Mouse (Mus musculus) adrenal gland, postnatal 10 days (tissue): ENCODE data around the gene Gm382. TPM values are rescaled to one million over a fixed set of nuclear protein-coding genes. Genes with fewer than 3 reads are reported as not detected.

Source experiments
- DNase-seq: peaks from one replicate; pipeline ENCODE4 v3.0.0; 2021; ENCODE audit warnings: mixed read lengths
- long read RNA-seq, 2 experiments: library from polyadenylated mRNA; stranded (forward); transcript quantifications; one replicate each; pipeline ENCODE4 v2.0.0; 2021
- total RNA-seq, 2 experiments: library from RNA; stranded (reverse); gene quantifications; 2 replicates each; pipeline ENCODE4 v1.2.3; 2021

The Gm382 gene
- total RNA-seq = not detected
- long read RNA-seq, experiment 1 = 0 reads
- long read RNA-seq, experiment 2 = 0 reads

GRCm38 (mm10) chrX:127039672-127040071, at the start of gene Gm382:
Gene Gm382, plus strand, starts transcription at chrX:127039972.
- DNase-seq = no peak

DNA sequence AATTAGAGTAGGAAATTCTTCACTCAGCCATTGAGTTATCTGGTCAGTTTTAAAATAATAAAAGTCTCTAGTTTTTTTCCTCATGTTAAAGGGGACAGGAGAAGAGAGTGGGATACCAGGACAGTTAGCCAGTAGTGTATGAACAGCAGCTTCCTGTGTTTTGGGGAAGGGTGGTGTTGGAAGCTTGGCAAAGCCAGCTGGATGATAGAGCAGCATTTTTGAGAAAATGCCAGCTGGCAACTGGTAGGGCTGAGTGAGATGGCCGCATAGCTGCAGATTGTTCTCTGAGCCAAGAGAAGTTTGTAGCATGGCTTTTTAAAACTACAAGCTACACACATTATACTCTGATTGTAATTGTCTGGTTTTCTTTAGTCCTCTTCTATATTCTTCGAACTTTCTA, 30.4 kb downstream of the Gm382 start:
- DNase-seq = no peak

- DNase-seq = no peak
Observed at GRCm38 (mm10) chrX:127091282-127091681, 51.5 kb downstream of the Gm382 start.

- DNase-seq = no peak
Observed at GRCm38 (mm10) chrX:127093036-127093435, 53.3 kb downstream of the Gm382 start.

DNA sequence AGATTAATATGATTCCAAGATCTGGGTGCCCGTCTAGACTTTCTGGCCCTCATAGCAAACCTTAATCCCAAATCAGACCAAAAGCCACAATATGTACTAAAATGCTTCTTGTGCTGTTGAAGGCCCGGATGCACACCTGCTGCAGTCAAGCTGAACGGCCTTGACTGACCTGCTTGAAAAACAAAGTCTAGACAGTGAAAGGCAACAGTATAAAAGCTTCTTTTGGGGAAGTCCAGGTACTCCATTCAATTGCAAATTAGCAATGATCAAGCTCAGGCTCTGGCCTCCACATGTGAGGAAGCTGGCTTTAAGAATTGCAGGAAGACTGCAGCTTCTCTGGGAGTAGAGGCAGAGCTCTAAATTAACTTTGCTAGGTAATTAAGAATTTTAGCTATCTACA, 54.2 kb downstream of the Gm382 start:
- no peak for DNase-seq

DNA sequence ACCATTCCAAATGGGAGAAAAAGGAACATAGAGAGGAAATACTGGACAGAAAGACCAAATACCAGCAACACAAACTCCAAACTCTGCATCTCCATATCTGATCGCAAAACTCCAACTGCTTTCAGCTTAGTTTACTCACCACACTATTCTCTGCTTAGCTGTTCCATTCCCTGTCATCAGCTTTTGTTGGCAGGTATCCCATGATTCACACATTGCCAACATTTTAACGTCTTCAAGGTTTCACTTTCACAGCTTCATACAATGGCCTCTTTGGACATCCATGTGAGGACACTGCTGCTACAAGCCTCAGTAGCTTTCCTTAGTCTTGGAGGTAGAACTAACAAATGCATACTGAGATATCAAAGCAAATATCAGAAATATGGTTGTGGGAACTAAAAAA, 64.6 kb downstream of the Gm382 start:
- DNase-seq = no peak

Other genes starting within 250 kb of the Gm382 start
- gene 4932411N23Rik, start 224.1 kb upstream of the Gm382 start, total RNA-seq = not detected